Mouse (Mus musculus) heart, postnatal 10 days (tissue): ENCODE measurements at regions not wholly inside any gene's neighbourhood (a gene's known extent, or its start where the extent isn't known, plus 50 kb on each side); places are given as distances from the start of the nearest gene placed in this dataset.

Experiments used
- DNase-seq, 2 experiments: peaks; one replicate each; pipeline ENCODE4 v3.0.0; 2021
- intact Hi-C: fragments of 180-260 bp; cut with DNase I; formaldehyde crosslinking; loops from one replicate; pipeline ENCODE4 v1.15.1; 2025

DNA sequence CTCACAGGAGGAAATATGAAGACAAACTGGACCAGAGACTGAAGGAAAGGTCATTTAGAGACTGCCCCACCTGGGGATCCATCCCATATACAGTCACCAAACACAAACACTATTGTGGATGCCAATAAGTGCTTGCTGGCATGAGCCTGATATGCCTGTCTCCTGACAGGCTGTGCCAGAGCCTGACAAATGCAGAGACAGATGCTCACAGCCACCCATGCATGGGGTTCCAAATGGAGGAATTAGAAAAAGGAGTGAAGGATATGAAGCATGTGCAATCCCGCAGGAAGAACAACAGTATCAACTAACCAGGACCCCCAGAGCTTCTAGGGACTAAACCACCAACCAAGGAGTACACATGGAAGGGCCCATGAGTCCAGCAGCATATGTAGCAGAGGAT, 505.9 kb downstream of the Gm6685 start:
- intact Hi-C loops: no loop called here
- no peak for DNase-seq

DNA sequence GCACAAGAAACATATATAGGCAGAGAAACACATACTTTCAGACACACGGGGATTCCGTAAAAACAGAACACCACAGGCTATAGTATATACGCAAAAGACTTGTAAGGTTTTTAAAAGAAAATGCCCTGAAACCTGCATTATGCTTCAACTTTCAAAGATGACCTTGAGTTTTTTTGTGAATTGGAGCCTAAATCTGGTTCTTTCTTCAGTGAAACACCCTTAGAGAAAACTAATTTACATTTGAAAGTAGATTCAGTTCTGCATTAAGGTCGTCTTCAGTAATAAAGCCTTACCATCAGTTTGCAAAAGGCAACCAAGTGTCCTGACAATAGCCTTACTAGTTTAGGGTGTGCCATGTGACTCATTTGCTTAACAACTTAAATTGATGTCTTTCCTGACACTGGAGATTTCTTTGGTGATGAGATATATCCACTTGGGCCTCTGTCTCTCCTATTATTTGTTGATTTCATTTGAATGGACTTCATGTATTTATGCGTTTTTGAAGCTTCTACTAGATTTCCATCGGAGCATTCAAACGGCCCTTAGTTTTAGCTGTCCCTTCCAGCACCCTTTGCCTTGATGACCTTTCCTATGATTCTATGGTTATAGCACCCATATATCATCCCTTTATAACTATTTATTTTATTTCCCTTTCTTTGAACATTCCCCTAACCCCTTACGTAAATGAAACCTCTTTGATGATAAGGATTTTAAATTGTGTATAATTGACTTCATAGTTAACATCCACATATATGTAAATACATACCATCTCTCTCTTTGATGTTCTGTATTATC, 539.6 kb downstream of the Gm6685 start:
- intact Hi-C loops: no loop called here
- no peak for DNase-seq

DNA sequence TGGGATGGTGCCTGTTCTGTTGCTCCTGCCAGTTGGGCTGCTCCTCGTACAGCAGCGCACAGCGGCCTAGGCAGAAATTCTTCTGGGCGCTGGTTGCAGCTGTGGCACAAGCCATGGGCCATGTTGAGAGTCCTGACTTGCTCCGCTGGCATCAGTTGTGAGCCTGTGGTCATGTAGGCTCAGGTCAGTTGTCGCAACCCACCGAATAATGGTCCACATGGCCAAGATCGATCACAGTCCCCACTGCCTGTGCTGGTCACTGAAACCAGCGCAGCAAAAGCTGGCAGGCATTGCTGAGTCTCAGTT, 585.8 kb downstream of the Gm6685 start:
- intact Hi-C loops: loop anchor here (2.0 kb wide), 1 partner anchor 831 kb away; the partner anchor contains the start of gene Ccdc85a
- no peak for DNase-seq

DNA sequence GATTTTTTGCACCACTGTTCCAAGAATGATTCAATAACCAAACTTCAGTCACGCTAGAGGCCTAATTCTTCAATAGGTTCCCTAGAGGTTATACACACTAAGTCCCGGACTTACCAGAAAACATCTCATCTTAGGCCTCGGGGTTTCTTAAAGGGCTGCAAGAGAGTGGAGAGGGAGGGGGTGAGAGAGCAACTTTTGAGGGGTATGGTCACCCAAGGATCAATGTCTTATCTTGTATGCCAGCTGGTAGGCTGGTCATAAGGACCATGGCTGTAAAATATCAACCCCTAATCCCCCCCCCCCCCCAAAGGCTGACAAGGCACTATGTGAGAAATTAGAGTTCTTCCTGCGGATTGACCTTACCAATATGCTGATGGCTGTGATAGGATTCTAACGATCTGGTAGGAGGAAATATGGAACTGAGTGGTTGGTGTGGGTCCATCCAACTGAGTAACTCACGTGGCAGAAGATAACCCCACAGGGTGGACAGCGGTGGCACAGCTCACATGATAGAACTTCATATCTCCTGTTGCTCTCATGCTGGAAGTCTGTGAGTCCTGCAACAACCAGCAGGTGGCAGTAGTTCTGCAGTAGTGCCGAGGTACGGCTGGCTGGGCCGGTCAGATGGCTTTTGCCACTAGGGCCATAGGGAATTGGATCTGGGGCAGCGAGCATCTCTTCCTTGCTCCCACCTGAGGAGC, 586.3 kb downstream of the Gm6685 start:
- peak; percentile 3 to 35 for DNase-seq
- intact Hi-C loops: loop anchor here (2.0 kb wide), 1 partner anchor 831 kb away; the partner anchor contains the start of gene Ccdc85a

DNA sequence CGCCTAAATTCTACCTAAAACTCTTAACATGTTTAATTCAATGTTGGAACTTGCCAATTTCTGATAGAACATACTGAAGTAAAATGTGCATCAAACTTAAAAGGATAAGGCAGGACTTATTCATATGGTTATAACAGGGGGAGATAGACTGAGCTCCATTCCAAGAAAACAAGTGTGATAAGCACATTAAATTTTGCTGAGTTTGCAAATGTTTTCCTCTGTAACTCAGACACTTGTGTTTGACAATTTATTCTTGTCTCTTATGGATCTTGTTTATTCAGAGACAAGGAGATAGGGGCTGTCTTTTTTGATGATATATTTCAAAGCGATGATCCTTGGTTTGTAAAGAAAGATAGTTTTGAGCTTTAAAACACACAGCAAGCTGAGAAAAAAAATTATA, 613.6 kb downstream of the Gm6685 start:
- intact Hi-C loops: no loop called here
- DNase-seq: no peak

DNA sequence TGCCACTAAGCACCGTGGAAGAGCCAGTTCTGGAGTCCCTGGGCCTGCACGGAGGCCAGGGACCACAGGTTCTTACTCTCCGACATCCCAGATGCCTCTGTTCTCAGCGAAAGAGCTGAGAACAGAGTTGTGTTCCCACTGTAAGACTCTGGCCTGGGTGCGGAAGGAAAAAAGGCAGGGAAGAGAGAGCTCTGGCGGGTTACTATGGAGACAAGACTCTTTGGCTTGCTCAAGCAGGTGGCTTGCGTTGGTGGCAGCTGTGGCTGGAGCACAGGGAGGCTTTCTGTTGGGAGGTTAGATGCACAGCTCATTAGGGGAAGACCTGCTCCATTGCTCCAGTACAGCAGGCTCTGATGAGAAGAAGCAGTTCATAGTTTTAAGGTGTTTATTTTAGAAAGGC, 618.3 kb downstream of the Gm6685 start:
- no peak for DNase-seq
- intact Hi-C loops: no loop called here

DNA sequence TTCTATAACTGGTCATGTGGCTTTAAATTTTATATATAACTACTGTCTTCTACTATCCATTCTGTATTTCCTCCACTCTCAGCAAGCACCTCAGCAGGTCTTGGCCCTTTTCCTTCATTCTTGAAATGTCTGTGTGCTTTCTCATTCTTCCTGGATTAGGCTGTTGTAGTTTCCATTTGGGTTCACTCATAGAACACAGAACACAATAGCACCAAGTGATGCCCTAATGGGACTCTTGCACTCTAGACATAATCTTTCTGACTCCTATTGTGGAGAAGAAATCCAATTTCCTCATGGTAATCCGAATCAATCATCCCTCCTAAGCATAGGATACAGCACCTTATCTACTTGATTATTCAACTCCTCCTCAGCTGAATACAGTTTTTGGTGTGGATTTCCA, 667.2 kb downstream of the Gm6685 start:
- no peak for DNase-seq
- intact Hi-C loops: no loop called here
